Mouse (Mus musculus): ENCODE data around the gene Trank1.

- TF ChIP-seq MYOG (IDR thresholded peaks at IDR 0.05; ENCODE audit: control insufficient read depth, extremely low read depth, insufficient read length) (no peak), CTCF (IDR thresholded peaks at IDR 0.05; ENCODE audit: control insufficient read depth, insufficient read depth, insufficient read length) (no peak), MAX (IDR thresholded peaks at IDR 0.05) (no peak)
These were observed 117.8 kb downstream of the Trank1 start for GRCm38 (mm10) chr9:111429363-111429750.
